Mouse (Mus musculus) MN1 (cell line): Measurements from ENCODE around the gene Fam163b.

Source experiments
- DNase-seq: peaks from one replicate; pipeline ENCODE4 v3.0.0-alpha.2; 2016; ENCODE audit warnings: low spot score

Gene Fam163b

DNA sequence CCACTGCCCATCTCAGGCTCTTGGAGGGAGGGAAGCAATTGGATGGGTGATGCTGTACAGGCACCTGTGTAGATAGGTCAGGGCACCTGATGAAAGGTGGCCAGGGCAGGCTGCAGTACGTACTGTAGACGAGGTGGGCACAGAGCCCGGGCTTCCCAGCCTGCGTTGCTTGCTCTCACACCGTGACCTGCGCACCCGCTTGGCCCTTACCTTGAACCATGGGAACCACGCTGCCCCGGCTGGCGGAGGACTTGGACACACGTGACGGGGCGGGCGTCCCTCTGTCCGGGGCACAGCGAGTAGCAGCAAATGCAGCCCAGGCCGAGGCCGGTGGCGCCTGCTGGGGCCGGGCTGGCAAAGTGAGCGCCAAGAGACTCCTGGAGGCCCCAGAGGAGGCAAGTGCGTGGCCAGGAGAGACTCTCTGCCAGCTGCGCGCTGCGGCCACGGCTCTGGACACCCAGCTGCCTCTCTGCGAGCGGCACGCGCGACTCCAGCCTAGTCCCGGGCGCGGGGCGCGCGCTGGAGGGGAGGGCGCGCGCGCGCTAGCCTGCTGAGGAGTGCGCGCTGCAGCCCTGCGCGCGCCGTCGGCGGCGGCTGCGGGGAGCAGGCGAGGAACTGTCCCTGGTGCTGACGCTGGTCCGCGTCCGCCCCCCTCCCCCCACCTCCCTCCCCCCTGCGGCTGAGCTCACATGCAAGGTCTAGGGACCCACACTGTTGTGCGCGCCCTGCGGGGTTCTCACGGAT, at the start of gene Fam163b:
Gene Fam163b (minus strand): TSS at position 542 of the 744 bp plus-strand sequence.
- DNase-seq, result peak; percentile 33

DNA sequence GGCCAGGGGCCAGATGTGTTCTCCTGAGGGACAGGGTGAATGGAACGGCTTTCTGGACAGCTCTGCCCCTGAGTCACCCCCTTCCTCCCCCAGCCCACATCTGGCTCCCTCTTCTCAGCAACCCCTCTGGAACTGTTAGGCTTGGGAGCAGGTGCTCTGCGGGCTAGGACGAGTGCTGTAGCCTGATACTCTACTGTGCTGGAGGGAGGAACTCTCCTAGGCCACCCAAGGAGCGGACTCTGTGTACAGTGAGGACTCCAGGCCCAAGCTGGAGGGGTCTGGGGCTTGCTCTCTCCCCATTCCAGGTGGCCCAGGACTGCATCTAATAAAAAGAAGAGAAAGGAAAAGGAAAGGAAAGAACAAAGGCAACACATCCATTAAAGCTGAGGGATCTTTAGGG, 47.7 kb upstream of the Fam163b start:
- no peak for DNase-seq

DNA sequence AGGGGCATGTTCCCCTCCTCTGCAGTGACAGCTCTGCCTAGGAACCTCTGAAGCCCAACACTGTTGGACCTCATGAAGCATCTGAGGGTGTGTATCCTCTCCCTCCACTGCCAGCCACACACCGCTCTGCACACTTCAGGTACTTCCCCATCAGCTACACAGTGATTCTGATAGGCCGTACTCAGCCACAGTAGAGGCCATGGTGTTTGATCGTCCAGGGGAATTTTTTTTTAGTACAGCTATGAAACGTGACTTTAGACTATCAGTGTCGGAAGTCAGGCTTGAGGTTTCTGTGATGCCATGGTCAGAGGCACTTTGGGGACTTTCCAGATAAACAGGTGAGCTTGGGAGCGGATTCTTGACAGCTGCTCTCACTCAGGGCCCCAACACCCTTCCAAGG, 45.2 kb upstream of the Fam163b start:
- no peak for DNase-seq

DNA sequence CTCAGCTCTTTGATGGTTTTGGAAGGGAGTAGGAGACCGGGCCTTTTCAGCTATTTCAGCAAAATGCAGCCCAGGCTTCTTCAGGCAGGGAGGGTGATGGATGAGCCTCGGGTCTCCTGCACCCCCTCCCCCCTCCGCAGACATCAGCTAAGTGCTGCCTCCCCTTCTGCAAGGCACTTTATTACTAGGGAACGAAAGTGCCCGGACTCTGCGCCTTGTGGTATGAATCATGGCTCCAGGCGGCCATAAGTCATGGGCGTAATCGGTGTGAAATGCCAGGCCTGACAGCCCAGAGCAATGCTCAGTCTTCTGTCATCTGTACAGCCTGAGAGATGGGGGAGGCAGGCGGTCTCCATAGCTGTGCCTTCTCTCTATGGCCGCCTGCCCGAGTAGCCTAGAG, 41.4 kb upstream of the Fam163b start:
- DNase-seq, result peak; percentile 69

DNA sequence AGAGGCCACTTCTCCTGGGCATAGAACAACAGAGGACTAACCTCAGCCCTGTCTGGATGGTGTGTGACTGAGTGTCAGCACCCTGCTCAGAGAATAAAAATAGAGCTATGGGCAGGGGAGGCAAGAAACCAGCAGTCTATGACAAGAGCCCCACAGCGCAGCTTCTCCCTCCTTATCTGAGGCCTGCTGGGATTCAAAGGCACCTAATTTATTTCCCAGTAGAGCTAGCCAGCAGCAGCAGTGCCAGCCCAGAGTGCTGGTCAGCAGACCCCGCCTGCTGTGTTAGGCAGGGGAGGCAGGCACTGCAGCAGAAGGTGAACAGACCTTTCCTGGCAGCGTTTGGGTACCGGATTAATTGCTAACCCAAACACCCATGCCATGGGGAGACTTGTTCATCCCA, 39.6 kb upstream of the Fam163b start:
- peak; percentile 56 for DNase-seq

DNA sequence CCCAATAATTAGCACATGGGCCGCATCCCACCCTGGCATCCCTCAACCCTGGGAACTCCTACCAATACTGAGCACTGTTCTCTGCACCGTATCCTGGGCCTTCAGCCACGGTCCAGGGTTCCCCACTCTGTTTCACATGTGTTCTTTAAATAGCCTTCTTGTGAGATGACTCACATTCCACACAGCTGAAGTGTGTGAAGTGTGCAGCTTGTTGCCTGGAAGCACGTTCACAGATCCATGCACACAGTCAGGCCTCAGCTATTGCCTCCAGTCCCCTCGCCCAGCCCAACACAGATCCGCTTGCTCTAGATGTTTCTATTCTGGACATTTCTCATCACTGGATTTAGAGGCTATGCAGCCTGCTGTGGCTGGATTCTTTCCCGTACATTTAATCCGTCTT, 36.8 kb upstream of the Fam163b start:
- DNase-seq, result no peak

DNA sequence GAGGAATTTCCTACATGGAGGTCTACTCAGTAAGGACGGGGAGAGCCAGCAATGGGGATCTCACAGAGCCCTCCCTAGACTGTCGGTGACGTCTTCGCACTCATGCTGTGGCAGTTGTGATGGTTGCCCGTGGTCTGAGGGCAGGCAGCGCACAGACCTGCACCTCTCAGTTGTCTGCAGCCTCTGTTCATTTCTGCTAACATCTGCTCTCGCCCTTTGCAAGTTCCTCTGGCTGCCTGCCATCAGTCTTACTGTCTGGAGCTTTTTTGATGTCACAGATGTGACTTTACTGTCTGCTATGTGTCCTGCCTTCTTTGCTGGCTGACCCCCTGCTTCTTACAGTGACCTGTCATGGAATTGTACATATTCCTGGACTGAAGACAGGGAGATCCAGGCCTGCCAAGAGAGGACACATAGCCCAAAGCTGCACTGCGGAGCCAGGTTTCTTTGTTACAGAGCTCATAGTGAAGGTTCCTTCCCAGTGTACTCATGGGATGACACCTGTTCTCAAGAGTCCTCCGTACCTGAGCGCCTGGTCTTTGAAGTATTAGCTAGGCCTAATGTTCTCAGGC, 33.5 kb upstream of the Fam163b start:
- DNase-seq, result peak; percentile 58

DNA sequence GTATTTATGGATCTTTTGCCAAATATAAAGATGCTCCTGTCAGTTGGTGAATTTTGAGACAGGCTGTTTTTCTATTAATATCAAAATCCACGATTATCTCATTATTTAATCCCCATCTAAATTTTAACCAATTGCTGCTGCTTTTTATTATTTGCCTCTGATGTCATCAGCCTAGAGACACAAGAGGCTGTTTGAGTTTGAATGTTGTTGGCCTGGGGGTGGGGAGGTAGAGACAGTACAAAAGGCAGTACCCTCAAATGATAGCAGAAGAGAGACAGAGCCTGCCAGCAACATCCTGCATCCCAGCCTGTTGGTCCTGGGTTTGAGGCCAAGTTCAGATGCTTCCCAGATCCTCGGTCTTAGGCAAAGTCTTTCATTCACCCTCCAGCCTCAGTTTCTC, 32.0 kb upstream of the Fam163b start:
- no peak for DNase-seq

DNA sequence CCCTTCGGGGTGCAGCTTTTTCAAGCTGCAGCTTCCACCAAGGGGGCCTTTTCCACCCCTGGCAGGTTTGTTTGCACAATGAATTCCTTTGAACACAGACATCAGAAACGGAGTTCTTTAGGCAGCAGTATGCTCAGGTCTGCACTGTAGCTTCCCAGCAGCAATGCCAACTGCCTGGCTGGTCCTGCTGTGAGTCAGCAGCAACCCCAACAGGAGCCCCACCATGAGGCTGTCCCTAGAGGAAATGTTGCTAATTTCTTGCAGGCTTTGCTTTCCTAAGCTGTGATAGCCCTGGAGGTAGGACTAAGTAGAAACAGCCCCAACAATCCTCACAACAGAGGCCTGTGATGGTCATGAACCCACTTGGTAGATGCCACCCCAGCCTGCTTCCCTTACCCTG, 24.7 kb upstream of the Fam163b start:
- DNase-seq, result peak; percentile 55

DNA sequence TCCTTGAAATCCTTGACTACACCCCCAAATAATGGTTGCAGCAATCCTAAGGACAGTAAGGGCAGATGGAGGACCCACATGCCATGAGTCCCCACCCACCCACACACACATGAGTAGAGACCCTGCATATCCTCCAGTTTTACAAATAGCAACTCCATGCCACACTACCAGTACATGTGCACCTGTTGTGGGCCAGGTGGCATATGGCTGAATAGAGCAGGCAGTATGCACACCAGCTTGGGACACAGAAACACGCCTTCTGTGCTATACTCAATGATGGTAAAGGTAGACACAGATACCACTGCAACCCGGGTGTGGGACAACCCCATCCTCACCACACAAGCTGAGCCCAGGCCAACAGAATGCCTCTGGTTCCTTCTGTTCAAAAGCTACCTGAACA, 23.8 kb upstream of the Fam163b start:
- no peak for DNase-seq

DNA sequence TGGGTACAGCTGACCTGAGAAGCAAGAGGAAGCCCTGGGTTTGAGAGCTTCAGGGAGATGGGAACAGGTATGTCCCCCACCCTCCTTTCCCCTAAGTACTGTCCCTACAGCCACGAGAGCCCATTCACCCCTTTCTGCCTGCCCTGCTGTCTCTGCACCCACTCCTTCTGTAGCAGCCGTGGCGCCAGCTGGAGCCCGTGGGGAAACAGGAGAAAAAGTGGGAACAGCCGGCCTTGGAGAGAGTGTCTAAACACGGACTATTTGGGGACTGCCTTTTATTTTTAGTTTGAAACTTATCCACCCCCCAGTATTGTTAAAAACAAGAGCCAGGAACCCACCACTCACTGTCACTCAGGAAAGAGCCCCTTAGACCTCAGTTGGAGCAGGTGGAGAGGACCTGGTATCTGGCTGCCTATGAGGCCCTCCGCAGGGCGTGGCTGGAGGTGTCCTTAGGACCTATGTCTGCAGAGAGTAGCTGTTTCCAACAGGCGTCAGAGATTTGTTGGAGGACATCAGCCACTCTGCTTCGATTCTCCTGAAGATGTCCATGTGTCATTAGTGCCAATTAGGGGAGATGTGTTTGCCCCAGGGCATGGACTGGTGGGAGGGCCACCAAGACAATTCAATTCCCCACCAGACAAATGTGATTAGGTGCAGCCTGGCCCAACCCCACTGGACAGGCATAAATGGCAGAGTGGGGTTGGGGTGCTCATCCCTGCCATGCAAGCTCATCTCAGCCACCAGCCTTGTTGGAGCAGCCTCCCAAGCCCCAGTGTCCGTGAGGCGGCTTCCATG, 22.7 kb upstream of the Fam163b start, which contains the start of gene Dbh:
Gene Dbh (plus strand): TSS at position 438 of the 795 bp plus-strand sequence.
- DNase-seq, result no peak

DNA sequence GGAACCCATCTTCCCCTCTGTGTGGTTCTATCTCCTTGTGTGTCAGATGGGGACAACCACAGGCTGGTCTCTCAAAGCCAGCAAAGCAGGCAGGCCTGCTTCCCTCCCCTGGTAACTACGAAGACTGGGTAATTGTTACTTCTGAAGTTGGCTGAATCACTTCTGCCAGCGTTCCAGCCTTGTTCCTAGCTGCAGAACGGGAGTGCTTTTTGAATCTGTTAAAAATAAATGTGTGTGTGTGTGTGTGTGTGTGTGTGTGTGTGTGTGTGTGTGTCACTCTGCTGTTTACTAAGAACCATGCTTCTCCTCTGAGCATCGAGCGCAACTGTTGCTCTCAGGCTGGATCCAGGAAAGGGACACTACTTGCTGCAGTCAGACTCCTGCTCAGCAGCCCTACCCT, 21.6 kb upstream of the Fam163b start:
- no peak for DNase-seq

DNA sequence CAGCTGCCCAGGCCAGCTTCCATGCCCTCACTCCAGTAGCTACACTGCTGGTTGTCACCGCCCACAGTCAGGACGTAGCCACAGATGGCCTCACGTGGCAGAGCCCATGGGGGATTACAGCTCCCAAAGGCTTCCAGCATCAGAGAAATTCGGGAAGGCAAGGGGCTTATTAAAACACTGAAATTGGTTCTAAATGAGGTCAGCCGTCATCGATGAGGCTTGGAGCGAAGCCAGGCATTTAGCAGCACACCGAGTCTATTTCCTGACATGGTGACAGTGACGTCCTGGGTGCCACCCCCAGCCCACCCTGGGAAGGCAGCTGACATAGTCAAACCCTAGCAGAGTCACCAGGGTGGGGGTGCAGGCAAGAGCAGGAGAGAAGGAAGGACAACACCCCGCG, 20.4 kb upstream of the Fam163b start:
- DNase-seq, result peak; percentile 29

DNA sequence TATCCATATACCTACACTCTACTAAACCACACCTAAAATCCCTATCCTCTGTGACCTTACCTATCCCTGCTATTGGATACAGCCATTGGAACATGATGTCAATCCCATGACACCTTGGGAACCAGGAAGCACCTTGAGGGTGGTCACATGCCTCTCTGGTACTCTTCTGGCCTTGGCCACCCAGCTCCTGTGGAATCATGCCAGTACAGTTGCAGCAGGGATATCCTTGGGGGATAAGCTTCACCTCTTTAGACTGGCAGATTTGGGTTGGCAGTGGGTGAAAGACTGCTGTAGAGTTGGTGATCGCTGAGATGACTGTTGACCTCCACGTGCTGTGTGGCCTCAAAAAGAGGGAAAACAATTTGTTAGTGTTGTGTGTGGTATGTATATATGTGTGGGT, 19.2 kb upstream of the Fam163b start:
- DNase-seq, result no peak

DNA sequence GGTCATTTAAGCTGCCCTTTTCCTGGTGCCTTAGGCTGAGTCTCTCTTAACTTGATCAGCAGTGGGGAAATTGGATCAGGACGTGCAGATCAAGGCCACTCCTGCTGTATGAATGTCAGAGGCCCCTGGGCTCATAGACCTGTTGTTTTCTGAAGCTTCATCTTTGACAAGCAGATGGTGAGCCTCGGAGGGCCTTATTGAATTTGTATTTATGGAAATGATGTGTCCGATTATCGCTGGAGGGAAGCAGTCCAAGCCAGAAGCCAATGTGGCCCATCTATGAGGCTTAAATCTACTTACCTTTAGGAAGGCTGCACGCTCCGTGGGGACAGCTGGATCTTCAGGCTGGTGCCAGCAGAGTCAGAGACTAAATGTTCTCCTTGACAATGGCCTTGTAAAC, 14.3 kb upstream of the Fam163b start:
- DNase-seq, result no peak

DNA sequence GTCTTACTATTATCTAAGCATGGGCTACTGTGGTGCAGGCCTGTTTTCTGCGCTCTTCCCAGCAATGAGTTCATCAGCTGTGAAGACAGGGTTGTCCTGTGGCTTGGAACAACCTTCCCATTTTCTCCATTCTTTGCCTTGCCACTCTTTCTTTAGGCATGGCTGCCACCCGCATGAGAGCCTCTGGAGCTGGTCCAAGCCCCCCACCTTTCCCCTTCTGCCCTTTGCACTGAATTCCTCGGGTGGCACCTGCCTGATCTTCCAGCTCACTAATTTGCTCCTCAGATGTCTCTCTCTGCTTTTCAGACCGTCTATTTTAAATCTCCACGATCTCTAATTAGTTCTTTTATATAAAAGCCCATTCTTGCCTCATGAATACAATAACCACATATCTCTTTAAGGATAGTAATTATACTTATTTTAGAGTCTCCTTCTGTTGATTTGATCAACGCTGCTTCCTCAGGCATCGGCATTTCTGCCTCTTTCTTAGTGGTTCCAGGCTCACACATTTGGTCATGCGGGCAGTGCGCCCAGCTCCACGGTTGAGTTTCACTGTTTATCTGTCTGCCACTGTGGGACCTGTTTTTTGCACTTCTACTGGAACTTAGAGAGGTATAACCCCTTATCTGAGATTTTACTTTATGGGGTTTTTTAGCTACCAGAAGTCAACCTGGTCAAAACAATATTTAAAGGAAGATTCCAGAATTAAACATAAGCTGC, 12.3 kb upstream of the Fam163b start:
- no peak for DNase-seq

DNA sequence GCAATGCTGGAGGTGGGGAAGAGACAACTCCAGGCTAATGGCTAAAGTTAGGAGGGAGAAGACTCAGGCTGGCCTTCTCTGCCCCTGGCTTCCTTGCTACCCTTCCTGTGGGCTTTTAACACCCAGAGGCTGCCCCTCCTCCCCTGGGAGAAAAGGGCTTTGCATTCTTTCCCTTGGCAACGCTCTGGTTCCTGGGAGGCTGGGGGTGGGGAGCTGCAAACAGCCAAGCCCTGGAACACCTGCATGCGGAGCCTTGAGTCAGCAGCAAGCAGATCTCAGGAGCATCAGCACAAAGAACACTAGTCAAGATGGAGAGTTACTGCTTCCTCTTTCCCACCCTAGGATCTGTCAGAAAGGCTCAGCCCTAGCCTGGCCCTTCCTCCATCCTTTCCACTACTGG, 7.2 kb upstream of the Fam163b start:
- no peak for DNase-seq

DNA sequence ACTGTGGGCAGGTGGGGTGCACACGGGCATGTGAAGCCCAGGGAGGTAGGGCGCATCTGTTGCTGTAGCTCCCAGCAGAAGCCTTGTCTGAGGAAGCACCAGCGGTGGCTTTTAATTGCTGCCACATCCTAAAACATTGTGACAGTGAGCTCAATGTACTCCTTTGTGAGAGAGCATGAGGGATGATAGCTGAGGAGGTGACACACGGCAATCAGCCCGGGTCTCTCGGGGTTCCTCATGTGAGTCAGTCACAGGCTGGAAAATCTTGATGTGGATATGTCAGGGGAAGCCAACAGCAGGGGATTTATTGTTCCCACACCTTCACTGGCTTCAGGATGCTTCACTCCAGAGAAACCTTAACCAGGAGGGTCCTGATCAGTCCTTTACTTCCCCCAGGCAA, 4.5 kb upstream of the Fam163b start:
- no peak for DNase-seq

DNA sequence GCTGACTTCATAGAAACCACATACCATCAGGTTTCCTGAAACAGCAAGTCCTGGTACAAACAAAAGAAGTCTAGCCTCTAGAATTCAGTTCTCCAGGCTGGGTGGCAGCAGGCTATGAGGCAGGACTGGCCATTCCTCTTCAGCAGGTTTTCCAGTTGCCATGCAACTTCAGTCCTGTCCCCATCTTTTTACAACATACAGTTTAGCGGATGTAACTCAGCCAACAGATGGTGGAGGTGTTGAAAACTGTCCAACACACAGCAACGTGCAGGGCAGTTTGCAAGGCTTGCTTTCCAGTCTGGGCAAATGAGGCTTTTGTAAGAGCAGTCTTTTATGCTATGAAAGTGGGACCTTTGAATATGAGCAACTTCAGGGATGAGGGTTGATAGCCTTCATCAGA, 2.7 kb upstream of the Fam163b start:
- no peak for DNase-seq

DNA sequence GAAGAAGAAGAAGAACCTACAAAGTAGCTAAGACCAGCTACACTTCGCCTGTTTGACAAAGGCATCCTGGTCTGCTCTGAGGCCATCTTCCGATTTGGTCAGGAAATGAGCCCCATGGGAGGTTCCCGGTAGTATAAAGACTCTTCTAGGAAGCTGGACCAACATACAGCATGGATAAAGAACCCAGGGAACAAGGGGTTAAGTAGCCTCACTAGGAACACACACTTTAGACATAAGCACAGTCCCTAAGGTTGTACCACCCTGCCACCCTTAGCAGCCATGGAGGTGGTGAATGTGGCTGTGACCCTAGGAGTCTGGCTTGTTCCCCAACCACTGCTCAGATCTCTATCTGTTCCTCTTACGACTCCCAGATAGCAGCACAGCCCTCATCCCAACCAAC, 3.9 kb downstream of the Fam163b start:
- no peak for DNase-seq

DNA sequence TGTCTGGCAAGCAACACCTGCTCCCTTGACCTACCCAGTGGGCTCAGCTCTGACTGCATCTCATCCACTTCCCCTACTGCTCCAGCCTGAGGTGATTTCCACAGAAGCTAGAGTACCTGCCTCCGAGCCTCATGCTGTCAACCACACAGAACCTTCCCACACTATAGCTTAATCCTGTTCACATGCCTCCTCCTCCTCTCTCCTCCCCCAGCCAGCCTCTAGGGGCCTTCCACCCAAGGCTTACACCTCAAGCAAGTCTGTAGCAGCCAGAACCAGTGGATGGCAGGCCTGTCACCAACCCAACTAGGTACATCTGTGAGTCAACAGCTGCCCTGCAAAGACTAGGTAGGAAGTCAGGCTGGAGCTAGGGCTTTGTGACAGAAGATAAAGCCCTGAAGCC, 5.5 kb downstream of the Fam163b start:
- no peak for DNase-seq

DNA sequence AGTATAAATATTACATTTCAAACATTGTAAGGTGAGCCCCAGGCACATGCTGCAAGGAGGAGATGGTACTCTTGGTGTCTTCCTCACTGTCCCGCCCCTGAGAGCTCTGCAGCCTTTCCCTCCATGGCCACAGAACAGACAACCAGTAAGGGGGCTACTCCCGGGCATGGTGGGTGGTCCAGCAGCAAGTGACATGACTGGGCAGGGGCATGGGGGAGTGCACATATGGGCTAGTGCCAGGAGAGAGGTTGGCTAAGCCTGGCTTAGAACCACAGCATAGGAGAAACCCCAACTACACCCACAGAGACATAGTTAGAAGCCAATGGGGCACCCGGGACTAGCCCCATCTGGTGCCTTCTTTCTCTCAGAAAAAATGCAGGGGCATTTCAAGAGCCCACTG, 6.0 kb downstream of the Fam163b start:
- DNase-seq, result no peak

DNA sequence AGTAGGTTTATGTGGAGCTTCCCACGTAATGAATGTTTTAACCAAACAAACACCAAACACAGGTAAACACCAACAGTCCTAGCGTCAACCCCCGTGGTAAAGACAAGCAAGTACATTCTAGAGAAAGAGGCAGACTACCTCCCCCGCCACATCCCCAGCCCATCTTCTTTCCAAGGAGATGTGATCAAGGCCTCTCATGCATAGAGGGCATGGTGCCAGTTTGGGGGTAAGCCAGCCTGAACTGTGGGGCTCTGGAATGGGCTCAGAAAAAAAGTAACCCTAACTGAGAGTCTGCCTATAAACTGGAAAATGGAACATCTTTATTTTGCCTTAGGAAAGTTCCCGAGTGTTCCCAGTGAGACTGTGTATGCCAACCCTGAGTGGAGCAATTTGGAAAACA, 6.4 kb downstream of the Fam163b start:
- DNase-seq, result no peak
